Mouse (Mus musculus): ENCODE data around the gene Polr3e. TPM values are rescaled to one million over a fixed set of nuclear protein-coding genes. Genes with fewer than 3 reads are reported as not detected.
A peak's percentile ranks its signal among the peaks of the same experiment; 100 is the strongest.

Polr3e gene
- total and polyA plus RNA-seq, 3 experiments, result 6.1 to 8.3 (median 8.0) TPM

- Histone ChIP-seq H3K9ac (ENCODE audit: low read depth, low read length) (peak overlapping the region; percentile 79), H3K4me3 (peak overlapping the region; percentile 94), H3K27ac (peak overlapping the region; percentile 83), H3K36me3 (ENCODE audit: control insufficient read depth, insufficient read depth, low read length) (peaks cover 2% of the 10 kb centered on the region), H3K4me1 (ENCODE audit: control insufficient read depth, insufficient read depth, low read length) (peaks cover 5% of the 10 kb centered on the region), H3K79me2 (replicated peaks; ENCODE audit: control insufficient read depth, insufficient read depth, low read length) (peaks cover 2% of the 10 kb centered on the region), H3K27me3 (ENCODE audit: control insufficient read depth, insufficient read depth, low read length) (no peaks in the 10 kb centered on the region)
- peak; percentile 57 to 70 for DNase-seq
- WGBS, result 8% methylated on average over 39 of the region's 39 CpGs
- intact Hi-C loops (cut with DNase I), result loop anchor here (5.0 kb wide), 2 partner anchors 91 to 144 kb away; partner anchors contain the start of gene Igsf6
- no peak for TF ChIP-seq POLR2A (IDR thresholded peaks at IDR 0.05; ENCODE audit: insufficient read depth, low read depth, low read length)
- TF ChIP-seq EP300 (IDR thresholded peaks at IDR 0.05; ENCODE audit: insufficient read depth, low read depth, low read length), result no peak
- TF ChIP-seq CTCF (IDR thresholded peaks at IDR 0.05), result no peak
These were observed 63.7 kb downstream of the Polr3e start for GRCm38 (mm10) chr7:120980931-120981924.

- WGBS, result under 1% methylated on average over 46 of the region's 46 CpGs
- intact Hi-C loops (cut with DNase I), result loop anchor here (2.0 to 5.0 kb wide), 3 partner anchors 52 to 145 kb away; partner anchors contain the start of genes Igsf6 and Mettl9
- peaks cover 2% of the 10 kb centered on the region for H3K36me3 ChIP-seq (ENCODE audit: control insufficient read depth, insufficient read depth, low read length)
- H3K4me3 ChIP-seq, result peak within 1 kb of the TSS; percentile 94
- H3K27ac ChIP-seq, result peak within 1 kb of the TSS; percentile 93
- DNase-seq, result peak; percentile 94 to 96
- peaks cover 2% of the 10 kb centered on the region for H3K79me2 ChIP-seq (replicated peaks; ENCODE audit: control insufficient read depth, insufficient read depth, low read length)
- peaks cover 5% of the 10 kb centered on the region for H3K4me1 ChIP-seq (ENCODE audit: control insufficient read depth, insufficient read depth, low read length)
- TF ChIP-seq POLR2A (IDR thresholded peaks at IDR 0.05; ENCODE audit: insufficient read depth, low read depth, low read length) (peak; percentile 97), CTCF (IDR thresholded peaks at IDR 0.05) (no peak)
- H3K27me3 ChIP-seq (ENCODE audit: control insufficient read depth, insufficient read depth, low read length), result no peaks in the 10 kb centered on the region
- H3K9ac ChIP-seq (ENCODE audit: low read depth, low read length), result peak within 1 kb of the TSS; percentile 79
These were observed 64.8 kb downstream of the Polr3e start, which contains the start of the genes Cdr2 and Mfsd13b for GRCm38 (mm10) chr7:120982200-120982841. TSS of gene Cdr2 (minus strand) at chr7:120982312. TSS of gene Mfsd13b (plus strand) at chr7:120982509.

- Histone ChIP-seq H3K4me1 (ENCODE audit: control insufficient read depth, insufficient read depth, low read length) (peaks cover 5% of the 10 kb centered on the region), H3K9ac (ENCODE audit: low read depth, low read length) (peak overlapping the region; percentile 74)
- 10% methylated on average over 7 of the region's 7 CpGs for WGBS
These were observed 65.4 kb downstream of the Polr3e start for GRCm38 (mm10) chr7:120982968-120983367.

GRCm38 (mm10) chr7:120991191-120991590, 73.6 kb downstream of the Polr3e start:
- Histone ChIP-seq H3K79me2 (replicated peaks; ENCODE audit: control insufficient read depth, insufficient read depth, low read length) (no peaks in the 10 kb centered on the region), H3K9ac (ENCODE audit: low read depth, low read length) (no peak overlapping the region), H3K4me3 (no peak overlapping the region), H3K4me1 (ENCODE audit: control insufficient read depth, insufficient read depth, low read length) (no peaks in the 10 kb centered on the region), H3K27me3 (ENCODE audit: control insufficient read depth, insufficient read depth, low read length) (no peaks in the 10 kb centered on the region), H3K27ac (no peak overlapping the region), H3K36me3 (ENCODE audit: control insufficient read depth, insufficient read depth, low read length) (no peaks in the 10 kb centered on the region)
- no peak for DNase-seq
- no peak for TF ChIP-seq POLR2A (IDR thresholded peaks at IDR 0.05; ENCODE audit: insufficient read depth, low read depth, low read length)
- TF ChIP-seq EP300 (IDR thresholded peaks at IDR 0.05; ENCODE audit: insufficient read depth, low read depth, low read length), result no peak
- TF ChIP-seq CTCF (IDR thresholded peaks at IDR 0.05), result no peak
- intact Hi-C loops (cut with DNase I), result no loop called here
- 85% methylated on average over 8 of the region's 8 CpGs for WGBS

More at GRCm38 (mm10) chr7:120982968-120983367, 65.4 kb downstream of the Polr3e start:
- intact Hi-C loops (cut with DNase I), result loop anchor here (2.0 to 5.0 kb wide), 3 partner anchors 52 to 146 kb away; partner anchors contain the start of genes Igsf6 and Mettl9
- Histone ChIP-seq H3K4me3 (peak overlapping the region; percentile 94), H3K27me3 (ENCODE audit: control insufficient read depth, insufficient read depth, low read length) (no peaks in the 10 kb centered on the region), H3K27ac (peak overlapping the region; percentile 93), H3K79me2 (replicated peaks; ENCODE audit: control insufficient read depth, insufficient read depth, low read length) (peaks cover 2% of the 10 kb centered on the region), H3K36me3 (ENCODE audit: control insufficient read depth, insufficient read depth, low read length) (no peaks in the 10 kb centered on the region; the same call in 1 of the 2 replicates)
- no peak for DNase-seq
- TF ChIP-seq EP300 (IDR thresholded peaks at IDR 0.05; ENCODE audit: insufficient read depth, low read depth, low read length) (no peak), CTCF (IDR thresholded peaks at IDR 0.05) (no peak), POLR2A (IDR thresholded peaks at IDR 0.05; ENCODE audit: insufficient read depth, low read depth, low read length) (no peak)

Other genes with a start within 250 kb of the Polr3e start
- not detected for gene Pdzd9, start 247.4 kb upstream of the Polr3e start, total RNA-seq (2021)
- not detected in 2 replicates for gene Pdzd9, start 247.4 kb upstream of the Polr3e start, polyA plus RNA-seq (2012; rRNA removed)
- 10 to 100 TPM; 27.8 to 29.6 TPM for gene Mosmo, start 240.1 kb upstream of the Polr3e start, total RNA-seq (2021)
- 27.5 and 32.0 TPM in 2 replicates for gene Mosmo, start 240.1 kb upstream of the Polr3e start, polyA plus RNA-seq (2012; rRNA removed)
- gene Vwa3a, start 178.4 kb upstream of the Polr3e start, total RNA-seq (2021), result 1 to 10 TPM; 3.1 to 5.0 TPM
- 4.5 and 7.9 TPM in 2 replicates for gene Vwa3a, start 178.4 kb upstream of the Polr3e start, polyA plus RNA-seq (2012; rRNA removed)
- under 1 TPM in 1 of 2 experiments, not detected in 1; 0.34 TPM for gene Gm5737, start 105.4 kb upstream of the Polr3e start, total RNA-seq (2021)
- gene Gm5737, start 105.4 kb upstream of the Polr3e start, polyA plus RNA-seq (2012; rRNA removed), result 0.56 and 0.70 TPM in 2 replicates
- gene Eef2k, start 74.9 kb upstream of the Polr3e start, total RNA-seq (2021), result 10 to 100 TPM; 23.9 to 28.9 TPM
- 22.8 and 27.4 TPM in 2 replicates for gene Eef2k, start 74.9 kb upstream of the Polr3e start, polyA plus RNA-seq (2012; rRNA removed)
- gene Cdr2, start 64.6 kb downstream of the Polr3e start, total RNA-seq (2021), result 10 to 100 TPM in 1 of 2 experiments, 1 to 10 TPM in 1; 8.8 to 34.9 TPM
- 11.0 TPM in 2 replicates for gene Cdr2, start 64.6 kb downstream of the Polr3e start, polyA plus RNA-seq (2012; rRNA removed)
- gene Mfsd13b, start 64.8 kb downstream of the Polr3e start, total RNA-seq (2021), result not detected
- 0.47 TPM in 1 of 2 replicates, not detected in the other for gene Mfsd13b, start 64.8 kb downstream of the Polr3e start, polyA plus RNA-seq (2012; rRNA removed)
- gene Mettl9, start 116.7 kb downstream of the Polr3e start, total RNA-seq (2021), result 10 to 100 TPM; 80.7 to 85.1 TPM
- 23.5 and 40.2 TPM in 2 replicates for gene Mettl9, start 116.7 kb downstream of the Polr3e start, polyA plus RNA-seq (2012; rRNA removed)
- 1 to 10 TPM in 1 of 2 experiments, under 1 TPM in 1; 0.98 to 1.5 TPM for gene Igsf6, start 156.8 kb downstream of the Polr3e start, total RNA-seq (2021)
- gene Igsf6, start 156.8 kb downstream of the Polr3e start, polyA plus RNA-seq (2012; rRNA removed), result 0.76 TPM in 2 replicates
- gene Otoa, start 163.9 kb downstream of the Polr3e start, total RNA-seq (2021), result under 1 TPM in 1 of 2 experiments, not detected in 1; 0.30 TPM
- 0.10 TPM in 1 of 2 replicates, not detected in the other for gene Otoa, start 163.9 kb downstream of the Polr3e start, polyA plus RNA-seq (2012; rRNA removed)